In the genomic region with DNA sequence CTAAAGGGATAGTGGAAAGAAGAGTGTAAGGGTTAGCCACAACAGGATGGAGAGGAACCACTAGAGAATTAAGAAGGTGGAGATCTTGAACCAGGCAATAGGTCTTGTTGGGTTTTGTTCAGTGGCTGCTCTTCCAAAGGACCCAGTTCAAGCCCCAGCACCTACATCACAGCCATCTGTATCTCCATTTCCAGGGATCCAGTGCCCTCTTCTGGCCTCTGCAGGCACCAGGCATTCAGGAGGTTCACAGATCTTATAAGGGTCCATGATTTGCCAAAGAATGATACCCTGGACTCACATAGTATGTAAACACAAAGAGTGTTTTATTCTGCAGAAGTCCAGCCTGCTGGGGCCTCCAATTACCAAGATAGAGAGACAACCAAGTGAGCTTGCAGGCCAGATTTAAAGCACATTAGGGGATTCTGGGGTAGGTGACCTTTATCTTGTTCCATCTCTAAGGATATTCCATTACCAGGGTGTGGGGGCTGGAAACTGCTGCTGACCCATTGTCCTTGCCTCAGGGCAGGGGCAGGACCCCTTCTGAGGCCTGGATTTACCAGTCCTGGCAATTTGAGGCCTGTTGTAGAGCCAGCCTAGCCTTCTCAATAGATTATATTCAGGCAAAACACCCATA, we compare ENCODE assay signal across 15 mouse cellular contexts. TPM values are rescaled to one million over a fixed set of nuclear protein-coding genes. Genes with fewer than 3 reads are reported as not detected.
A peak's percentile ranks its signal among the peaks of the same experiment; 100 is the strongest.
DNase-seq lines count a peak whose midpoint lies in the region; ATAC-seq and TF ChIP-seq lines count a peak whose summit lies in the region.
"Had no signal": no experiment of that assay in that cellular context is flagged by ENCODE, and none has a peak within 500 bp of the region (broad histone marks: within the 10 kb centered on the region; RNA-seq: fewer than 3 reads in every experiment).

No protein-coding gene starts in this region.

- POLR2A ChIA-PET in Patski (lab: Charles Lee): no interaction called here

- no peak for ATAC-seq in Patski
- no peak for ATAC-seq in midbrain, embryonic 15.5 days (replicated peaks)
- ATAC-seq: activated CD4-positive, CD25-positive, alpha-beta regulatory T cell, adult 4 months; intestine, embryonic 16.5 days had no signal

- TF ChIP-seq CTCF in left cerebral cortex, adult 2 months (IDR thresholded peaks at IDR 0.05): peak; percentile 36
- peak; percentile 69 for TF ChIP-seq CTCF in Patski (IDR thresholded peaks at IDR 0.05)

- H3K9ac ChIP-seq in midbrain, embryonic 15.5 days: no peak overlapping the region

- no peaks in the 10 kb centered on the region for H3K27me3 ChIP-seq in Patski
- H3K27me3 ChIP-seq in midbrain, embryonic 15.5 days (replicated peaks): no peaks in the 10 kb centered on the region

- no peak overlapping the region for H3K4me3 ChIP-seq in left cerebral cortex, adult 2 months
- no peak overlapping the region for H3K4me3 ChIP-seq in midbrain, embryonic 15.5 days
- H3K4me3 ChIP-seq: limb, embryonic 10.5 days had no signal

- no peaks in the 10 kb centered on the region for H3K36me3 ChIP-seq in midbrain, embryonic 15.5 days (replicated peaks)

- CTCF ChIA-PET in Patski (lab: Charles Lee): no interaction called here

- H3K4me1 ChIP-seq in midbrain, embryonic 15.5 days: no peaks in the 10 kb centered on the region

- no peak overlapping the region for H3K4me2 ChIP-seq in midbrain, embryonic 15.5 days

- H3K27ac ChIP-seq in left cerebral cortex, adult 2 months: no peak overlapping the region
- H3K27ac ChIP-seq in midbrain, embryonic 15.5 days: no peak overlapping the region
- H3K27ac ChIP-seq: limb, embryonic 10.5 days had no signal

- H3K9me3 ChIP-seq in midbrain, embryonic 15.5 days: no peaks in the 10 kb centered on the region
- H3K9me3 ChIP-seq: limb, embryonic 10.5 days had no signal

- peak; percentile 24 for DNase-seq in adrenal gland, postnatal 14 days
- DNase-seq in adrenal gland, adult 18-20 months (ENCODE audit: low spot score in 2 of 2): no peak
- DNase-seq in left cerebral cortex, adult 2 months (ENCODE audit: extremely low spot score in 1 of 2, low spot score in 2 of 2): no peak
- DNase-seq in left cerebral cortex, postnatal 10 days (ENCODE audit: extremely low spot score in 1 of 2, low spot score in 2 of 2): no peak
- DNase-seq in 3T3-L1 (ENCODE audit: low read depth, low spot score) (peak; percentile 44), Patski (ENCODE audit: low read depth, low spot score) (no peak)
- no peak for DNase-seq in frontal cortex, postnatal 36 days (ENCODE audit: low spot score in 2 of 2)
- DNase-seq: cerebellum, adult 11-12 months; embryo, embryonic 11 days; gastrocnemius, postnatal 25 days; heart, postnatal 36 days had no signal

- intact Hi-C loops in left cerebral cortex, adult 2 months (cut with DNase I): no loop called here
- intact Hi-C loops in left cerebral cortex, postnatal 10 days (cut with DNase I): no loop called here

- in situ Hi-C loops in Patski (cut with MboI; ENCODE audit: low pct_unique_long_range_greater_than_20kb): no loop called here

RNA-seq across cellular contexts. Expression of a gene that starts 16.5 kb away (rescaled TPM):
- 39.0 and 39.1 TPM in 2 replicates for total RNA-seq in adrenal gland, postnatal 14 days (2021)
- total RNA-seq in adrenal gland, adult 18-20 months (2021): 1 to 10 TPM; 6.5 to 7.6 TPM
- 1 to 10 TPM; 5.5 to 6.2 TPM for total RNA-seq in left cerebral cortex, adult 2 months (2021)
- total RNA-seq in left cerebral cortex, postnatal 10 days (2021): 1 to 10 TPM; 6.1 to 7.6 TPM
- 106 TPM for polyA plus RNA-seq in Patski (2021)
- 39.4 and 45.3 TPM in 2 replicates for polyA plus RNA-seq in midbrain, embryonic 15.5 days (2015; fragmentation: Nextera tagmentation; extraction: Ambion mirVana)

RNA-seq across cellular contexts. Expression of a gene that starts 28.3 kb away (rescaled TPM):
- 1.4 and 4.5 TPM in 2 replicates for total RNA-seq in adrenal gland, postnatal 14 days (2021)
- total RNA-seq in adrenal gland, adult 18-20 months (2021): 1 to 10 TPM; 1.7 to 1.8 TPM
- total RNA-seq in left cerebral cortex, adult 2 months (2021): 10 to 100 TPM; 21.2 to 27.3 TPM
- total RNA-seq in left cerebral cortex, postnatal 10 days (2021): 100 to 1,000 TPM; 354 to 401 TPM
- polyA plus RNA-seq in Patski (2021): 0.31 TPM
- polyA plus RNA-seq in midbrain, embryonic 15.5 days (2015; fragmentation: Nextera tagmentation; extraction: Ambion mirVana): 280 and 293 TPM in 2 replicates
- polyA plus RNA-seq: activated CD4-positive, CD25-positive, alpha-beta regulatory T cell, adult 4 months had no signal

RNA-seq across cellular contexts. Expression of a gene that starts 35.4 kb away (rescaled TPM):
- 33.9 and 38.9 TPM in 2 replicates for total RNA-seq in adrenal gland, postnatal 14 days (2021)
- 10 to 100 TPM; 38.7 to 43.8 TPM for total RNA-seq in adrenal gland, adult 18-20 months (2021)
- 10 to 100 TPM; 42.2 to 45.6 TPM for total RNA-seq in left cerebral cortex, adult 2 months (2021)
- 10 to 100 TPM; 27.3 to 29.3 TPM for total RNA-seq in left cerebral cortex, postnatal 10 days (2021)
- 49.7 TPM for polyA plus RNA-seq in Patski (2021)
- 33.0 and 33.1 TPM in 2 replicates for polyA plus RNA-seq in midbrain, embryonic 15.5 days (2015; fragmentation: Nextera tagmentation; extraction: Ambion mirVana)

Comparison
In these comparisons a context has a peak if more than half of its experiments do, and no peak if none do; other contexts are left out.
1. DNase-seq: peak in adrenal gland, postnatal 14 days (single experiment) and 3T3-L1 (single experiment); none in adrenal gland, adult 18-20 months (0 of 2), left cerebral cortex, adult 2 months (0 of 2), left cerebral cortex, postnatal 10 days (0 of 2), Patski (single experiment) and frontal cortex, postnatal 36 days (0 of 2).
2. RNA of a gene that starts 28.3 kb away (total RNA-seq): 354 to 401 TPM in left cerebral cortex, postnatal 10 days; 21.2 to 27.3 TPM in left cerebral cortex, adult 2 months, 1.7 to 1.8 TPM in adrenal gland, adult 18-20 months and 1.4 to 4.5 TPM in adrenal gland, postnatal 14 days; every median in the first group is over 10 times any median in the second.